Mouse (Mus musculus) brain, adult 2 months (tissue): ENCODE results near the gene Strbp.

ENCODE experiments used
- DNase-seq: peaks from one replicate; pipeline ENCODE4 v3.0.0; 2011; ENCODE audit warnings: low read depth, low spot score

Gene Strbp

GRCm38 (mm10) chr2:37703230-37703954 lies at the start of gene Strbp:
Gene Strbp, minus strand, starts transcription at chr2:37703859.
- DNase-seq, result peak; percentile 98

- no peak for DNase-seq
These were observed 47.5 kb upstream of the Strbp start for GRCm38 (mm10) chr2:37751114-37751513.

GRCm38 (mm10) chr2:37749323-37749722 lies 45.7 kb upstream of the Strbp start:
- DNase-seq, result no peak

- DNase-seq, result peak; percentile 62
These were observed 44.9 kb upstream of the Strbp start for GRCm38 (mm10) chr2:37748442-37749066.

- DNase-seq, result peak; percentile 77
These were observed 44.2 kb upstream of the Strbp start for GRCm38 (mm10) chr2:37747909-37748308.

- no peak for DNase-seq
These were observed 42.8 kb upstream of the Strbp start for GRCm38 (mm10) chr2:37746293-37747049.

GRCm38 (mm10) chr2:37744773-37745395 lies 41.2 kb upstream of the Strbp start:
- peak; percentile 63 for DNase-seq

GRCm38 (mm10) chr2:37741806-37742554 lies 38.3 kb upstream of the Strbp start:
- DNase-seq, result peak; percentile 88

GRCm38 (mm10) chr2:37735807-37736188 lies 32.1 kb upstream of the Strbp start:
- DNase-seq, result no peak

GRCm38 (mm10) chr2:37734979-37735806 lies 31.5 kb upstream of the Strbp start:
- peak; percentile 66 for DNase-seq

GRCm38 (mm10) chr2:37731241-37731801 lies 27.7 kb upstream of the Strbp start:
- no peak for DNase-seq

- no peak for DNase-seq
These were observed 20.6 kb upstream of the Strbp start for GRCm38 (mm10) chr2:37724231-37724630.

GRCm38 (mm10) chr2:37723501-37724090 lies 19.9 kb upstream of the Strbp start:
- peak; percentile 81 for DNase-seq

- no peak for DNase-seq
These were observed 19.2 kb upstream of the Strbp start for GRCm38 (mm10) chr2:37722674-37723465.

- DNase-seq, result no peak
These were observed 12.6 kb upstream of the Strbp start for GRCm38 (mm10) chr2:37716266-37716665.

- no peak for DNase-seq
These were observed 11.7 kb upstream of the Strbp start for GRCm38 (mm10) chr2:37715364-37715763.

GRCm38 (mm10) chr2:37713100-37713499 lies 9.4 kb upstream of the Strbp start:
- DNase-seq, result peak; percentile 27

GRCm38 (mm10) chr2:37708835-37709234 lies 5.2 kb upstream of the Strbp start:
- DNase-seq, result no peak
